Mouse (Mus musculus): Measurements from ENCODE around the gene Insm2.

Gene Insm2

GRCm38 (mm10) chr12:55604411-55604810 lies 5.2 kb downstream of the Insm2 start:
- no peak for DNase-seq (ENCODE audit: low read depth, low spot score)

- DNase-seq (ENCODE audit: low read depth, low spot score), result peak; percentile 19
Observed at GRCm38 (mm10) chr12:55607902-55608301, 8.7 kb downstream of the Insm2 start.

- no peak for DNase-seq (ENCODE audit: low read depth, low spot score)
Observed at GRCm38 (mm10) chr12:55610812-55611211, 11.6 kb downstream of the Insm2 start.

GRCm38 (mm10) chr12:55620321-55620720 lies 21.1 kb downstream of the Insm2 start:
- DNase-seq (ENCODE audit: low read depth, low spot score), result no peak

- no peak for DNase-seq (ENCODE audit: low read depth, low spot score)
Observed at GRCm38 (mm10) chr12:55622615-55623245, 23.5 kb downstream of the Insm2 start.

- no peak for DNase-seq (ENCODE audit: low read depth, low spot score)
Observed at GRCm38 (mm10) chr12:55623254-55623653, 24.0 kb downstream of the Insm2 start.

- peak; percentile 81 for DNase-seq (ENCODE audit: low read depth, low spot score)
Observed at GRCm38 (mm10) chr12:55626711-55627110, 27.5 kb downstream of the Insm2 start.

GRCm38 (mm10) chr12:55648011-55648525 lies 48.8 kb downstream of the Insm2 start:
- DNase-seq (ENCODE audit: low read depth, low spot score), result no peak

All from R1 (cell line).